ENCODE assay signal across 12 mouse cellular contexts in genomic region chr5:139405953-139406352, GRCm38 (mm10). TPM values are rescaled to one million over a fixed set of nuclear protein-coding genes. Genes with fewer than 3 reads are reported as not detected.
DNase-seq lines count a peak whose midpoint lies in the region; ATAC-seq and TF ChIP-seq lines count a peak whose summit lies in the region.
"Had no signal": no experiment of that assay in that cellular context is flagged by ENCODE, and none has a peak within 500 bp of the region (broad histone marks: within the 10 kb centered on the region; RNA-seq: fewer than 3 reads in every experiment).

No protein-coding gene starts in this region.

- no peak for TF ChIP-seq CTCF in liver, embryonic 14.5 days (IDR thresholded peaks at IDR 0.05; ENCODE audit: low read depth)

- 68% methylated on average over 3 of the region's 3 CpGs for WGBS in heart, embryonic 11.5 days (ENCODE audit: insufficient replicate concordance)
- WGBS in kidney, embryonic 16.5 days = 66% methylated on average over 3 of the region's 3 CpGs
- 72% methylated on average over 3 of the region's 3 CpGs for WGBS in embryonic facial prominence, embryonic 13.5 days
- WGBS in liver, embryonic 14.5 days (ENCODE audit: insufficient replicate concordance) = 44% methylated on average over 3 of the region's 3 CpGs

- no peaks in the 10 kb centered on the region for H3K36me3 ChIP-seq in heart, embryonic 11.5 days (ENCODE audit: control insufficient read depth, insufficient read depth, low read length)
- no peaks in the 10 kb centered on the region for H3K36me3 ChIP-seq in kidney, embryonic 16.5 days (ENCODE audit: insufficient read depth, low read length)
- no peaks in the 10 kb centered on the region for H3K36me3 ChIP-seq in embryonic facial prominence, embryonic 13.5 days
- no peaks in the 10 kb centered on the region for H3K36me3 ChIP-seq in liver, embryonic 14.5 days (replicated peaks; ENCODE audit: control insufficient read depth, insufficient read depth, low read depth)

- no peak for TF ChIP-seq EP300 in liver, embryonic 14.5 days (IDR thresholded peaks at IDR 0.05; ENCODE audit: low read depth)

- no peak overlapping the region for H3K9ac ChIP-seq in heart, embryonic 11.5 days (ENCODE audit: low read depth, low read length)
- no peak overlapping the region for H3K9ac ChIP-seq in kidney, embryonic 16.5 days (replicated peaks; ENCODE audit: low read length)
- no peak overlapping the region for H3K9ac ChIP-seq in embryonic facial prominence, embryonic 13.5 days
- H3K9ac ChIP-seq in liver, embryonic 14.5 days (replicated peaks) = no peak overlapping the region

- H3K27me3 ChIP-seq in heart, embryonic 11.5 days (ENCODE audit: control insufficient read depth, insufficient read depth, low read length) = peaks cover 6% of the 10 kb centered on the region
- H3K27me3 ChIP-seq in kidney, embryonic 16.5 days (ENCODE audit: insufficient read depth, low read length) = no peaks in the 10 kb centered on the region
- H3K27me3 ChIP-seq in embryonic facial prominence, embryonic 13.5 days = no peaks in the 10 kb centered on the region
- no peaks in the 10 kb centered on the region for H3K27me3 ChIP-seq in liver, embryonic 14.5 days (ENCODE audit: control insufficient read depth, insufficient read depth, low read length)

- H3K4me3 ChIP-seq in heart, embryonic 11.5 days (ENCODE audit: low read depth, low read length) = no peak overlapping the region
- no peak overlapping the region for H3K4me3 ChIP-seq in kidney, embryonic 16.5 days (ENCODE audit: low read length)
- no peak overlapping the region for H3K4me3 ChIP-seq in embryonic facial prominence, embryonic 13.5 days
- H3K4me3 ChIP-seq in liver, embryonic 14.5 days (ENCODE audit: insufficient read depth in 1 of 2, low read depth in 2 of 2, low read length in 2 of 2) = peak overlapping the region in 1 of 2 experiments; percentile 5; a peak in 2 of 4 replicates

- no peak for ATAC-seq in heart, embryonic 11.5 days (replicated peaks; ENCODE audit: insufficient number of reproducible peaks, low FRiP score, low TSS enrichment)
- no peak for ATAC-seq in kidney, embryonic 16.5 days (ENCODE audit: low FRiP score, low TSS enrichment)
- no peak for ATAC-seq in embryonic facial prominence, embryonic 13.5 days (ENCODE audit: insufficient number of reproducible peaks, insufficient read depth, low FRiP score, low TSS enrichment, low read depth)
- ATAC-seq in liver, embryonic 14.5 days (ENCODE audit: insufficient read depth) = no peak
- ATAC-seq: forebrain, embryonic 16.5 days; lung, postnatal 0 days had no signal

- H3K4me2 ChIP-seq in heart, embryonic 11.5 days = no peak overlapping the region
- no peak overlapping the region for H3K4me2 ChIP-seq in kidney, embryonic 16.5 days (replicated peaks; ENCODE audit: low read depth, low read length)
- H3K4me2 ChIP-seq in embryonic facial prominence, embryonic 13.5 days = no peak overlapping the region
- peak overlapping the region; percentile 26 for H3K4me2 ChIP-seq in liver, embryonic 14.5 days (ENCODE audit: low read depth)

- DNase-seq in heart, adult 11 months = peak; percentile 98
- no peak for DNase-seq in kidney, adult 8-10 months
- no peak for DNase-seq in liver, embryonic 14.5 days (ENCODE audit: low read depth in 3 of 3, low spot score in 3 of 3)
- no peak for DNase-seq in thymus, postnatal 25 days
- DNase-seq in cerebellum, postnatal 4 days (ENCODE audit: low spot score in 2 of 2) = no peak
- DNase-seq: right cerebral cortex, adult 18-20 months had no signal

- no peaks in the 10 kb centered on the region for H3K9me3 ChIP-seq in heart, embryonic 11.5 days (replicated peaks; ENCODE audit: control insufficient read depth, low read length)
- H3K9me3 ChIP-seq in kidney, embryonic 16.5 days (ENCODE audit: low read length) = no peaks in the 10 kb centered on the region
- H3K9me3 ChIP-seq in embryonic facial prominence, embryonic 13.5 days = no peaks in the 10 kb centered on the region
- no peaks in the 10 kb centered on the region for H3K9me3 ChIP-seq in liver, embryonic 14.5 days (ENCODE audit: control insufficient read depth, low read length)

- H3K4me1 ChIP-seq in heart, embryonic 11.5 days (ENCODE audit: control insufficient read depth, insufficient read depth, low read length) = peaks cover 29% of the 10 kb centered on the region
- H3K4me1 ChIP-seq in kidney, embryonic 16.5 days (ENCODE audit: insufficient read depth, low read length) = peaks cover 37% of the 10 kb centered on the region
- H3K4me1 ChIP-seq in embryonic facial prominence, embryonic 13.5 days = peaks cover 31% of the 10 kb centered on the region
- peaks cover 4 to 22% of the 10 kb centered on the region in 2 experiments; a peak in 3 of 4 replicates for H3K4me1 ChIP-seq in liver, embryonic 14.5 days (replicated peaks; ENCODE audit: control insufficient read depth in 2 of 2, insufficient read depth in 2 of 2, low read length in 1 of 2)

- H3K27ac ChIP-seq in heart, embryonic 11.5 days (ENCODE audit: low read depth, low read length) = no peak overlapping the region
- H3K27ac ChIP-seq in kidney, embryonic 16.5 days (ENCODE audit: low read length) = 0 out of 2 replicates have a peak overlapping the region, but pooled peaks have one; percentile 16
- peak overlapping the region; percentile 78; the same call in 1 of the 2 replicates for H3K27ac ChIP-seq in embryonic facial prominence, embryonic 13.5 days
- peak overlapping the region; percentile 14; the same call in 1 of the 2 replicates for H3K27ac ChIP-seq in liver, embryonic 14.5 days

RNA-seq across cellular contexts. Expression of gene C130050O18Rik, which starts 0.9 kb away (rescaled TPM):
- polyA plus RNA-seq in heart, embryonic 11.5 days (2014; fragmentation: Nextera tagmentation; extraction: Ambion mirVana) = 0.17 and 0.21 TPM in 2 replicates
- polyA plus RNA-seq in kidney, embryonic 16.5 days (2015; fragmentation: Nextera tagmentation; extraction: Ambion mirVana) = 0.60 and 0.92 TPM in 2 replicates
- polyA plus RNA-seq in embryonic facial prominence, embryonic 13.5 days (2015; fragmentation: Nextera tagmentation; extraction: Ambion mirVana) = 3.1 and 3.5 TPM in 2 replicates
- 0.93 and 1.1 TPM in 2 replicates for polyA plus RNA-seq in liver, embryonic 14.5 days (2012; rRNA removed)
- polyA plus RNA-seq in liver, embryonic 14.5 days (2014; fragmentation: Nextera tagmentation; extraction: Ambion mirVana) = 1.0 and 1.3 TPM in 2 replicates

RNA-seq across cellular contexts. Expression of gene Gper1, which starts 17.0 kb away (rescaled TPM):
- polyA plus RNA-seq in heart, embryonic 11.5 days (2014; fragmentation: Nextera tagmentation; extraction: Ambion mirVana) = 0.57 and 0.72 TPM in 2 replicates
- 6.8 and 8.0 TPM in 2 replicates for polyA plus RNA-seq in kidney, embryonic 16.5 days (2015; fragmentation: Nextera tagmentation; extraction: Ambion mirVana)
- 1.2 and 1.6 TPM in 2 replicates for polyA plus RNA-seq in embryonic facial prominence, embryonic 13.5 days (2015; fragmentation: Nextera tagmentation; extraction: Ambion mirVana)
- polyA plus RNA-seq in liver, embryonic 14.5 days (2012; rRNA removed) = 0.06 and 0.07 TPM in 2 replicates
- polyA plus RNA-seq in liver, embryonic 14.5 days (2014; fragmentation: Nextera tagmentation; extraction: Ambion mirVana) = 0.20 TPM in 1 of 2 replicates, not detected in the other

RNA-seq across cellular contexts. Expression of gene Gpr146, which starts 28.5 kb away (rescaled TPM):
- 7.2 and 7.5 TPM in 2 replicates for polyA plus RNA-seq in heart, embryonic 11.5 days (2014; fragmentation: Nextera tagmentation; extraction: Ambion mirVana)
- 6.6 and 6.7 TPM in 2 replicates for polyA plus RNA-seq in kidney, embryonic 16.5 days (2015; fragmentation: Nextera tagmentation; extraction: Ambion mirVana)
- polyA plus RNA-seq in embryonic facial prominence, embryonic 13.5 days (2015; fragmentation: Nextera tagmentation; extraction: Ambion mirVana) = 1.7 and 2.5 TPM in 2 replicates
- 14.6 and 14.7 TPM in 2 replicates for polyA plus RNA-seq in liver, embryonic 14.5 days (2012; rRNA removed)
- 18.4 and 20.1 TPM in 2 replicates for polyA plus RNA-seq in liver, embryonic 14.5 days (2014; fragmentation: Nextera tagmentation; extraction: Ambion mirVana)

RNA-seq across cellular contexts. Expression of gene Cyp2w1, which starts 53.5 kb away (rescaled TPM):
- polyA plus RNA-seq in heart, embryonic 11.5 days (2014; fragmentation: Nextera tagmentation; extraction: Ambion mirVana) = not detected in 2 replicates
- not detected in 2 replicates for polyA plus RNA-seq in kidney, embryonic 16.5 days (2015; fragmentation: Nextera tagmentation; extraction: Ambion mirVana)
- 12.8 and 17.0 TPM in 2 replicates for polyA plus RNA-seq in embryonic facial prominence, embryonic 13.5 days (2015; fragmentation: Nextera tagmentation; extraction: Ambion mirVana)
- 0.03 and 0.05 TPM in 2 replicates for polyA plus RNA-seq in liver, embryonic 14.5 days (2012; rRNA removed)
- not detected in 2 replicates for polyA plus RNA-seq in liver, embryonic 14.5 days (2014; fragmentation: Nextera tagmentation; extraction: Ambion mirVana)
- polyA plus RNA-seq: forebrain, embryonic 16.5 days; heart, embryonic 14.5 days; lung, postnatal 0 days had no signal

RNA-seq across cellular contexts. Expression of gene 3110082I17Rik, which starts 54.4 kb away (rescaled TPM):
- polyA plus RNA-seq in heart, embryonic 11.5 days (2014; fragmentation: Nextera tagmentation; extraction: Ambion mirVana) = 19.3 and 21.9 TPM in 2 replicates
- 44.1 and 46.1 TPM in 2 replicates for polyA plus RNA-seq in kidney, embryonic 16.5 days (2015; fragmentation: Nextera tagmentation; extraction: Ambion mirVana)
- 32.6 and 35.6 TPM in 2 replicates for polyA plus RNA-seq in embryonic facial prominence, embryonic 13.5 days (2015; fragmentation: Nextera tagmentation; extraction: Ambion mirVana)
- polyA plus RNA-seq in liver, embryonic 14.5 days (2012; rRNA removed) = 11.1 and 11.2 TPM in 2 replicates
- 11.6 and 14.1 TPM in 2 replicates for polyA plus RNA-seq in liver, embryonic 14.5 days (2014; fragmentation: Nextera tagmentation; extraction: Ambion mirVana)
